9 mouse cellular contexts compared by ENCODE assay signal in genomic region chr19:21943407-21943806, GRCm38 (mm10).
DNase-seq lines count a peak whose midpoint lies in the region; ATAC-seq and TF ChIP-seq lines count a peak whose summit lies in the region.
"Had no signal": no experiment of that assay in that cellular context is flagged by ENCODE, and none has a peak within 500 bp of the region (broad histone marks: within the 10 kb centered on the region; RNA-seq: fewer than 3 reads in every experiment).

No protein-coding gene starts in this region.

- H3K4me1 ChIP-seq in cerebellum, adult 2 months (ENCODE audit: control insufficient read depth, insufficient read depth, low read length), result no peaks in the 10 kb centered on the region
- H3K4me1 ChIP-seq in kidney, postnatal 0 days (replicated peaks; ENCODE audit: insufficient read depth, low read length), result no peaks in the 10 kb centered on the region
- H3K4me1 ChIP-seq in stomach, postnatal 0 days (replicated peaks; ENCODE audit: control insufficient read depth, insufficient read depth), result no peaks in the 10 kb centered on the region

- no peaks in the 10 kb centered on the region for H3K36me3 ChIP-seq in kidney, postnatal 0 days (ENCODE audit: insufficient read depth, low read length)
- H3K36me3 ChIP-seq in stomach, postnatal 0 days (ENCODE audit: control insufficient read depth, insufficient read depth, low read length), result no peaks in the 10 kb centered on the region

- peak; percentile 15; the same call in 1 of the 2 replicates for TF ChIP-seq CTCF in cerebellum, adult 2 months (IDR thresholded peaks at IDR 0.05; ENCODE audit: borderline replicate concordance, insufficient read depth, low read depth, low read length)
- TF ChIP-seq CTCF in kidney, postnatal 0 days (IDR thresholded peaks at IDR 0.05; ENCODE audit: low read depth), result peak; percentile 55; the same call in 1 of the 2 replicates
- peak; percentile 60 for TF ChIP-seq CTCF in stomach, postnatal 0 days (IDR thresholded peaks at IDR 0.05; ENCODE audit: low read depth)

- no peak overlapping the region for H3K4me3 ChIP-seq in cerebellum, adult 2 months (replicated peaks; ENCODE audit: insufficient read depth, low read depth, low read length)
- no peak overlapping the region for H3K4me3 ChIP-seq in kidney, postnatal 0 days (replicated peaks; ENCODE audit: low read depth, low read length)
- no peak overlapping the region for H3K4me3 ChIP-seq in stomach, postnatal 0 days (ENCODE audit: low read depth, low read length)
- H3K4me3 ChIP-seq: erythroblast, embryonic 14.5 days had no signal

- no peak overlapping the region for H3K27ac ChIP-seq in cerebellum, adult 2 months (ENCODE audit: insufficient read depth, low read length)
- no peak overlapping the region for H3K27ac ChIP-seq in kidney, postnatal 0 days
- no peak overlapping the region for H3K27ac ChIP-seq in stomach, postnatal 0 days (replicated peaks)

- 41% methylated on average over 4 of the region's 4 CpGs for WGBS in cerebellum, adult 2 months
- WGBS in kidney, postnatal 0 days, result 52% methylated on average over 4 of the region's 4 CpGs
- 40% methylated on average over 4 of the region's 4 CpGs for WGBS in stomach, postnatal 0 days

- no peaks in the 10 kb centered on the region for H3K27me3 ChIP-seq in cerebellum, adult 2 months (ENCODE audit: control insufficient read depth, insufficient read depth, low read length)
- H3K27me3 ChIP-seq in kidney, postnatal 0 days (ENCODE audit: insufficient read depth, low read length), result no peaks in the 10 kb centered on the region
- no peaks in the 10 kb centered on the region for H3K27me3 ChIP-seq in stomach, postnatal 0 days (ENCODE audit: control insufficient read depth, insufficient read depth, low read length)

- H3K9ac ChIP-seq in kidney, postnatal 0 days (ENCODE audit: low read depth, low read length), result no peak overlapping the region
- no peak overlapping the region for H3K9ac ChIP-seq in stomach, postnatal 0 days (ENCODE audit: low read length)

- no peak overlapping the region for H3K4me2 ChIP-seq in kidney, postnatal 0 days (ENCODE audit: low read length)
- no peak overlapping the region for H3K4me2 ChIP-seq in stomach, postnatal 0 days (replicated peaks; ENCODE audit: low read depth)

- no peak for TF ChIP-seq EP300 in stomach, postnatal 0 days (optimal IDR thresholded peaks at IDR 0.05)

- no peak for DNase-seq in cerebellum, adult 2 months
- DNase-seq in cerebellum, adult 9-10 months, result no peak
- DNase-seq in 416B (ENCODE audit: low read depth), result peak; percentile 70
- no peak for DNase-seq in kidney, postnatal 0 days (ENCODE audit: low spot score)
- no peak for DNase-seq in stomach, postnatal 0 days (ENCODE audit: low spot score)
- DNase-seq in thymus, postnatal 4 days, result no peak
- DNase-seq in natural killer cell, adult 2 months (ENCODE audit: low spot score in 2 of 2), result no peak

- TF ChIP-seq POLR2A in cerebellum, adult 2 months (IDR thresholded peaks at IDR 0.05; ENCODE audit: borderline replicate concordance, insufficient read depth, low read length), result no peak

- ATAC-seq in common myeloid progenitor, adult 5-6 weeks (replicated peaks; ENCODE audit: low read depth, poor library complexity, severe bottlenecking), result 0 out of 2 replicates have a peak, but pooled peaks have one; percentile 43
- ATAC-seq in kidney, postnatal 0 days (replicated peaks; ENCODE audit: low FRiP score, low read depth), result no peak
- no peak for ATAC-seq in stomach, postnatal 0 days (ENCODE audit: low FRiP score, low TSS enrichment)

- no peaks in the 10 kb centered on the region for H3K9me3 ChIP-seq in kidney, postnatal 0 days (replicated peaks; ENCODE audit: low read length)
- no peaks in the 10 kb centered on the region for H3K9me3 ChIP-seq in stomach, postnatal 0 days (ENCODE audit: control insufficient read depth, low read length)
